Mouse (Mus musculus): ENCODE data around the gene Atf7ip2. TPM values are rescaled to one million over a fixed set of nuclear protein-coding genes. Genes with fewer than 3 reads are reported as not detected.

Gene Atf7ip2
- total RNA-seq, 2 experiments from 2014 or later, result not detected

- DNase-seq (ENCODE audit: low spot score in 2 of 2), result no peak
Observed at GRCm38 (mm10) chr16:10288115-10288514, 95.6 kb downstream of the Atf7ip2 start.

GRCm38 (mm10) chr16:10297696-10298644 is 105.5 kb downstream of the Atf7ip2 start:
- no peak for DNase-seq (ENCODE audit: low spot score in 2 of 2)

- DNase-seq (ENCODE audit: low spot score in 2 of 2), result no peak
Observed at GRCm38 (mm10) chr16:10299637-10300036, 107.1 kb downstream of the Atf7ip2 start.

DNA sequence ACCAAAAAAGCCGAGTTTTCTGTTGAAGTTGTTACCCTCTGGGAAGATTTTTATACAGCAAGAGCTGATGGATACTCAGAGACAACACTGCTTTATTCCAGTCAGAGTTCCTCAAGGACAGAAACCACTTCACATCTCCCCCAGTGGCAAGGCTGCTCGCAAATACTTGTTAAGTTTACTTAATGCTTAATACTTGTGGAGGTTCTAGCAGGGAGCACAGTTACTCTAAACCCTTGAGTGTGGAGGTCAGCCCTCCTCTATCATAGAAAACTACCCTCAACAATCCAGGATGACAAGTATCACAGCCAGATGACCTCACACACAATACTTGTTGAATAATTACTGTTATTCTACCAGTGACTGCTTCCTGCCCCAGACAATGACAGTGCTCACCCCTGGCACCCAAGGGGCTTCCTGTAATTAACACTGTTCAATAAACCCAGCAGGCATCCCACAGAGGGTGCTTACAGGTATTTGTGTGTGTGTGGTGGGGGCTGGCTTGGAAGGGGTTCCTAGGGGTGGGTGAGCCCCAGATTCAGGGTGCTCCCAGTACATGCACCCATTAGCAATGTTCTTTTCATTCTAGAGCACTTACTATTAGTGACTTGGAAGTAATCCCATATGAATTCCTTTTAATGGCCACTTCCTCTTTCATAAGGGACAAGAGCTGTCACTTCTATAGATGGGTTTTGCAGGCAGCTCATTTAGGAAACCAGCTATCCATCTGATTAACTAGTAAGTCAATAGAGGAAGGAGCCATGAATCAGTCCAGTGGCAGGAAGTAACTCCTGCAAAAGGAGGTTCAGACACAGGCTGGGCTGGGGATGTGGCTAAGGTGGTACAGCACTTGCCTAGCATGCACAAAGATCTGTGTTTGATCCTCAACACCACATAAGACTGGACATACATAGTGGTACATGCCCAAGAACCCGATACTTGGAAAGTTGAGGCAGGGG is 108.0 kb downstream of the Atf7ip2 start:
- no peak for DNase-seq (ENCODE audit: low spot score in 2 of 2)

Small RNA genes within 50 kb of the gene (microRNA-seq; reads per million reads assigned to microRNA genes)
- gene Gm22932, result 0 reads per million in 2 experiments

Other genes starting within 250 kb of the Atf7ip2 start
- 100 to 1,000 TPM; 190 to 216 TPM for gene Grin2a, start 197.2 kb upstream of the Atf7ip2 start, total RNA-seq (2021)
- gene Rpl39l, start 22.5 kb upstream of the Atf7ip2 start, total RNA-seq (2021), result not detected
- 10 to 100 TPM in 1 of 2 experiments, 1 to 10 TPM in 1; 10.0 to 13.7 TPM for gene Emp2, start 121.3 kb downstream of the Atf7ip2 start, total RNA-seq (2021)
- 10 to 100 TPM in 1 of 2 experiments, 1 to 10 TPM in 1; 9.0 to 10.7 TPM for gene Tekt5, start 202.8 kb downstream of the Atf7ip2 start, total RNA-seq (2021)
- 10 to 100 TPM; 16.3 to 18.5 TPM for gene Nubp1, start 219.2 kb downstream of the Atf7ip2 start, total RNA-seq (2021)

Measured in left cerebral cortex, adult 18-20 months (tissue).